8 mouse cellular contexts compared by ENCODE assay signal in genomic region chr4:145245581-145245980, GRCm38 (mm10). TPM values are rescaled to one million over a fixed set of nuclear protein-coding genes. Genes with fewer than 3 reads are reported as not detected.
DNase-seq lines count a peak whose midpoint lies in the region; ATAC-seq and TF ChIP-seq lines count a peak whose summit lies in the region.

No protein-coding gene starts in this region.

- no peak overlapping the region; the same call in 1 of the 2 replicates for H3K4me3 ChIP-seq in forebrain, postnatal 0 days (ENCODE audit: low read depth, low read length)
- no peak overlapping the region for H3K4me3 ChIP-seq in forebrain, embryonic 15.5 days
- H3K4me3 ChIP-seq in neural tube, embryonic 12.5 days: no peak overlapping the region
- H3K4me3 ChIP-seq in liver, embryonic 14.5 days (ENCODE audit: insufficient read depth in 1 of 2, low read depth in 2 of 2, low read length in 2 of 2): peak overlapping the region; percentile 26 to 59; a peak in 2 of 4 replicates

- 95% methylated on average over 3 of the region's 3 CpGs for WGBS in forebrain, postnatal 0 days
- 94% methylated on average over 3 of the region's 3 CpGs for WGBS in forebrain, embryonic 15.5 days
- WGBS in neural tube, embryonic 12.5 days: 89% methylated on average over 3 of the region's 3 CpGs
- WGBS in liver, embryonic 14.5 days (ENCODE audit: insufficient replicate concordance): 72% methylated on average over 3 of the region's 3 CpGs

- TF ChIP-seq CTCF in forebrain, postnatal 0 days (IDR thresholded peaks at IDR 0.05; ENCODE audit: low read depth): no peak
- TF ChIP-seq CTCF in liver, embryonic 14.5 days (IDR thresholded peaks at IDR 0.05; ENCODE audit: low read depth): no peak

- H3K4me2 ChIP-seq in forebrain, postnatal 0 days (ENCODE audit: low read depth): peak overlapping the region; percentile 63
- H3K4me2 ChIP-seq in forebrain, embryonic 15.5 days (replicated peaks): no peak overlapping the region
- peak overlapping the region; percentile 85 for H3K4me2 ChIP-seq in neural tube, embryonic 12.5 days (replicated peaks)
- H3K4me2 ChIP-seq in liver, embryonic 14.5 days (ENCODE audit: low read depth): peak overlapping the region; percentile 70

- no peaks in the 10 kb centered on the region for H3K4me1 ChIP-seq in forebrain, postnatal 0 days (ENCODE audit: insufficient read depth)
- H3K4me1 ChIP-seq in forebrain, embryonic 15.5 days: peaks cover 9% of the 10 kb centered on the region
- peaks cover 11% of the 10 kb centered on the region; the same call in 1 of the 2 replicates for H3K4me1 ChIP-seq in neural tube, embryonic 12.5 days
- peaks cover 0 to 3% of the 10 kb centered on the region in 2 experiments; a peak in 1 of 4 replicates for H3K4me1 ChIP-seq in liver, embryonic 14.5 days (replicated peaks; ENCODE audit: control insufficient read depth in 2 of 2, insufficient read depth in 2 of 2, low read length in 1 of 2)

- no peak for TF ChIP-seq EP300 in liver, embryonic 14.5 days (IDR thresholded peaks at IDR 0.05; ENCODE audit: low read depth)

- H3K36me3 ChIP-seq in forebrain, postnatal 0 days (ENCODE audit: insufficient read depth): no peaks in the 10 kb centered on the region
- no peaks in the 10 kb centered on the region for H3K36me3 ChIP-seq in forebrain, embryonic 15.5 days
- no peaks in the 10 kb centered on the region for H3K36me3 ChIP-seq in neural tube, embryonic 12.5 days
- no peaks in the 10 kb centered on the region for H3K36me3 ChIP-seq in liver, embryonic 14.5 days (replicated peaks; ENCODE audit: control insufficient read depth, insufficient read depth, low read depth)

- no peaks in the 10 kb centered on the region for H3K9me3 ChIP-seq in forebrain, postnatal 0 days (ENCODE audit: low read length)
- no peaks in the 10 kb centered on the region for H3K9me3 ChIP-seq in forebrain, embryonic 15.5 days
- H3K9me3 ChIP-seq in neural tube, embryonic 12.5 days: no peaks in the 10 kb centered on the region
- no peaks in the 10 kb centered on the region for H3K9me3 ChIP-seq in liver, embryonic 14.5 days (ENCODE audit: control insufficient read depth, low read length)

- peaks cover 19% of the 10 kb centered on the region for H3K27me3 ChIP-seq in forebrain, postnatal 0 days (ENCODE audit: insufficient read depth, low read length)
- peaks cover 19% of the 10 kb centered on the region; the same call in 1 of the 2 replicates for H3K27me3 ChIP-seq in forebrain, embryonic 15.5 days
- peaks cover 24% of the 10 kb centered on the region; the same call in 1 of the 2 replicates for H3K27me3 ChIP-seq in neural tube, embryonic 12.5 days (replicated peaks)
- peaks cover 4% of the 10 kb centered on the region for H3K27me3 ChIP-seq in liver, embryonic 14.5 days (ENCODE audit: control insufficient read depth, insufficient read depth, low read length)

- DNase-seq in forebrain, postnatal 0 days: no peak
- no peak for DNase-seq in neural tube, embryonic 10.5 days (ENCODE audit: extremely low spot score, low spot score)
- no peak for DNase-seq in liver, embryonic 14.5 days (ENCODE audit: low read depth in 3 of 3, low spot score in 3 of 3)
- DNase-seq in spleen, postnatal 14 days (ENCODE audit: low spot score in 2 of 2): no peak
- DNase-seq in gastrocnemius, postnatal 10 days: no peak

- ATAC-seq in forebrain, postnatal 0 days: no peak
- ATAC-seq in forebrain, embryonic 15.5 days (replicated peaks): no peak
- no peak for ATAC-seq in neural tube, embryonic 12.5 days (ENCODE audit: low FRiP score, low read depth)
- no peak for ATAC-seq in liver, embryonic 14.5 days (ENCODE audit: insufficient read depth)
- ATAC-seq in granulocyte monocyte progenitor cell, adult 5-6 weeks (replicated peaks; ENCODE audit: poor library complexity, severe bottlenecking): no peak

- no peak overlapping the region for H3K27ac ChIP-seq in forebrain, postnatal 0 days (ENCODE audit: low read depth, low read length)
- no peak overlapping the region for H3K27ac ChIP-seq in forebrain, embryonic 15.5 days (replicated peaks)
- no peak overlapping the region for H3K27ac ChIP-seq in neural tube, embryonic 12.5 days
- H3K27ac ChIP-seq in liver, embryonic 14.5 days: no peak overlapping the region

- no peak overlapping the region for H3K9ac ChIP-seq in forebrain, postnatal 0 days
- H3K9ac ChIP-seq in forebrain, embryonic 15.5 days (replicated peaks): no peak overlapping the region
- H3K9ac ChIP-seq in neural tube, embryonic 12.5 days: no peak overlapping the region
- no peak overlapping the region for H3K9ac ChIP-seq in liver, embryonic 14.5 days (replicated peaks)

RNA-seq across cellular contexts. Expression of gene Tnfrsf1b, which starts 1.1 kb away (rescaled TPM):
- 3.7 and 10.7 TPM in 2 replicates for total RNA-seq in forebrain, postnatal 0 days (2014; rRNA removed)
- 1.5 and 2.4 TPM in 2 replicates for polyA plus RNA-seq in forebrain, postnatal 0 days (2015; fragmentation: Nextera tagmentation; extraction: Ambion mirVana)
- 1.8 and 2.5 TPM in 2 replicates for polyA plus RNA-seq in forebrain, embryonic 15.5 days (2015; fragmentation: Nextera tagmentation; extraction: Ambion mirVana)
- polyA plus RNA-seq in neural tube, embryonic 12.5 days (2016; fragmentation: Nextera tagmentation; extraction: Ambion mirVana): 2.9 and 3.1 TPM in 2 replicates
- 3.2 and 4.5 TPM in 2 replicates for polyA plus RNA-seq in liver, embryonic 14.5 days (2012; rRNA removed)
- 4.2 and 4.7 TPM in 2 replicates for polyA plus RNA-seq in liver, embryonic 14.5 days (2014; fragmentation: Nextera tagmentation; extraction: Ambion mirVana)
- 41.1 and 42.9 TPM in 2 replicates for total RNA-seq in granulocyte monocyte progenitor cell, adult 5-6 weeks (2014; fragmentation: Nextera tagmentation)
- 33.8 and 37.0 TPM in 2 replicates for total RNA-seq in granulocyte monocyte progenitor cell, adult 5-6 weeks (2017)
- total RNA-seq in gastrocnemius, postnatal 10 days (2021): 1 to 10 TPM; 4.4 to 5.8 TPM

RNA-seq across cellular contexts. Expression of gene Vps13d, which starts 50.8 kb away (rescaled TPM):
- total RNA-seq in forebrain, postnatal 0 days (2014; rRNA removed): 28.3 and 30.8 TPM in 2 replicates
- 6.2 and 6.4 TPM in 2 replicates for polyA plus RNA-seq in forebrain, postnatal 0 days (2015; fragmentation: Nextera tagmentation; extraction: Ambion mirVana)
- 9.4 and 9.6 TPM in 2 replicates for polyA plus RNA-seq in forebrain, embryonic 15.5 days (2015; fragmentation: Nextera tagmentation; extraction: Ambion mirVana)
- 9.3 and 13.4 TPM in 2 replicates for polyA plus RNA-seq in neural tube, embryonic 12.5 days (2016; fragmentation: Nextera tagmentation; extraction: Ambion mirVana)
- 3.9 and 7.1 TPM in 2 replicates for polyA plus RNA-seq in liver, embryonic 14.5 days (2012; rRNA removed)
- 4.8 and 5.3 TPM in 2 replicates for polyA plus RNA-seq in liver, embryonic 14.5 days (2014; fragmentation: Nextera tagmentation; extraction: Ambion mirVana)
- total RNA-seq in granulocyte monocyte progenitor cell, adult 5-6 weeks (2014; fragmentation: Nextera tagmentation): 21.4 and 26.1 TPM in 2 replicates
- 37.3 and 41.3 TPM in 2 replicates for total RNA-seq in granulocyte monocyte progenitor cell, adult 5-6 weeks (2017)
- 10 to 100 TPM; 26.3 to 27.2 TPM for total RNA-seq in gastrocnemius, postnatal 10 days (2021)

Comparison
In these comparisons a context has a peak if more than half of its experiments do, and no peak if none do; other contexts are left out.
1. H3K4me3 ChIP-seq: peak in liver, embryonic 14.5 days (2 of 2); none in forebrain, postnatal 0 days (single experiment), forebrain, embryonic 15.5 days (single experiment) and neural tube, embryonic 12.5 days (single experiment).